In genomic region chr7:133707301-133707700, GRCm38 (mm10) we compare ENCODE assay signal across 13 mouse cellular contexts. TPM values are rescaled to one million over a fixed set of nuclear protein-coding genes. Genes with fewer than 3 reads are reported as not detected.
A peak's percentile ranks its signal among the peaks of the same experiment; 100 is the strongest.
DNase-seq lines count a peak whose midpoint lies in the region; ATAC-seq and TF ChIP-seq lines count a peak whose summit lies in the region.
"Had no signal": no experiment of that assay in that cellular context is flagged by ENCODE, and none has a peak within 500 bp of the region (broad histone marks: within the 10 kb centered on the region; RNA-seq: fewer than 3 reads in every experiment).

No protein-coding gene starts in this region.

- peaks cover 13% of the 10 kb centered on the region for H3K36me3 ChIP-seq in heart, embryonic 13.5 days
- H3K36me3 ChIP-seq in heart, embryonic 12.5 days = peaks cover 12% of the 10 kb centered on the region
- no peaks in the 10 kb centered on the region for H3K36me3 ChIP-seq in lung, postnatal 0 days (ENCODE audit: insufficient read depth, low read length)
- peaks cover 3 to 26% of the 10 kb centered on the region in 2 experiments for H3K36me3 ChIP-seq in CH12.LX (replicated peaks in 1 of 2; ENCODE audit: control insufficient read depth in 1 of 2, insufficient read depth in 1 of 2, low read length in 1 of 2)
- H3K36me3 ChIP-seq in liver, embryonic 13.5 days = peaks cover 18% of the 10 kb centered on the region
- H3K36me3 ChIP-seq: intestine, embryonic 15.5 days; midbrain, embryonic 12.5 days had no signal

- no peak overlapping the region for H3K27ac ChIP-seq in heart, embryonic 13.5 days (replicated peaks)
- H3K27ac ChIP-seq in heart, embryonic 12.5 days (ENCODE audit: poor library complexity, severe bottlenecking) = no peak overlapping the region
- H3K27ac ChIP-seq in lung, postnatal 0 days (ENCODE audit: low read length) = no peak overlapping the region
- H3K27ac ChIP-seq in CH12.LX (ENCODE audit: insufficient read depth, low read depth) = no peak overlapping the region
- peak overlapping the region; percentile 40; the same call in 1 of the 2 replicates for H3K27ac ChIP-seq in liver, embryonic 13.5 days
- H3K27ac ChIP-seq: intestine, embryonic 15.5 days; midbrain, embryonic 12.5 days had no signal

- in situ Hi-C loops in CH12.LX (cut with MboI; ENCODE audit: low pct_ligation_motif_present, low pct_unique_long_range_greater_than_20kb, low sequenced_read_pairs) = no loop called here

- dilution Hi-C loops in CH12.LX (cut with MboI; ENCODE audit: extremely low pct_ligation_motif_present, extremely low pct_unique_long_range_greater_than_20kb, low sequenced_read_pairs) = no loop called here

- peak overlapping the region; percentile 98; the same call in 1 of the 2 replicates for H3K4me2 ChIP-seq in heart, embryonic 13.5 days
- H3K4me2 ChIP-seq in heart, embryonic 12.5 days = no peak overlapping the region
- H3K4me2 ChIP-seq in lung, postnatal 0 days (replicated peaks; ENCODE audit: low read depth, low read length) = no peak overlapping the region
- H3K4me2 ChIP-seq in CH12.LX (ENCODE audit: insufficient read depth, low read depth, poor library complexity, severe bottlenecking) = no peak overlapping the region
- peak overlapping the region; percentile 89 for H3K4me2 ChIP-seq in liver, embryonic 13.5 days

- TF ChIP-seq EP300 in lung, postnatal 0 days (IDR thresholded peaks at IDR 0.05) = no peak
- TF ChIP-seq EP300 in CH12.LX (IDR thresholded peaks at IDR 0.05; ENCODE audit: low read length) = no peak

- ATAC-seq in heart, embryonic 13.5 days (ENCODE audit: extremely low read depth, insufficient number of reproducible peaks, low FRiP score, low TSS enrichment) = no peak
- no peak for ATAC-seq in heart, embryonic 12.5 days (ENCODE audit: insufficient number of reproducible peaks, low FRiP score)
- ATAC-seq in lung, postnatal 0 days = no peak
- ATAC-seq in liver, embryonic 13.5 days (ENCODE audit: low read depth) = no peak
- no peak for ATAC-seq in inflammation-experienced regulatory T-cells, adult 6 months
- ATAC-seq: intestine, embryonic 15.5 days had no signal

- 83% methylated on average over 2 of the region's 2 CpGs for WGBS in heart, embryonic 13.5 days
- WGBS in heart, embryonic 12.5 days = 93% methylated on average over 2 of the region's 2 CpGs
- WGBS in lung, postnatal 0 days = 90% methylated on average over 2 of the region's 2 CpGs
- WGBS in liver, embryonic 13.5 days (ENCODE audit: insufficient replicate concordance) = 73% methylated on average over 2 of the region's 2 CpGs

- H3K79me2 ChIP-seq in CH12.LX (replicated peaks; ENCODE audit: control insufficient read depth, extremely low read depth, insufficient read depth, poor library complexity, severe bottlenecking) = peaks cover 19% of the 10 kb centered on the region

- H3K9ac ChIP-seq in heart, embryonic 13.5 days = no peak overlapping the region
- H3K9ac ChIP-seq in heart, embryonic 12.5 days = no peak overlapping the region
- no peak overlapping the region for H3K9ac ChIP-seq in lung, postnatal 0 days (replicated peaks; ENCODE audit: low read depth)
- H3K9ac ChIP-seq in CH12.LX (ENCODE audit: insufficient read depth, low read depth) = no peak overlapping the region
- H3K9ac ChIP-seq in liver, embryonic 13.5 days = no peak overlapping the region
- H3K9ac ChIP-seq: intestine, embryonic 15.5 days; midbrain, embryonic 12.5 days had no signal

- no peak for TF ChIP-seq POLR2A in CH12.LX (IDR thresholded peaks at IDR 0.05; ENCODE audit: low read depth, low read length)

- no peaks in the 10 kb centered on the region for H3K27me3 ChIP-seq in heart, embryonic 13.5 days (replicated peaks)
- no peaks in the 10 kb centered on the region for H3K27me3 ChIP-seq in heart, embryonic 12.5 days (replicated peaks)
- no peaks in the 10 kb centered on the region for H3K27me3 ChIP-seq in lung, postnatal 0 days (replicated peaks; ENCODE audit: insufficient read depth, low read length)
- no peaks in the 10 kb centered on the region for H3K27me3 ChIP-seq in CH12.LX (replicated peaks)
- no peaks in the 10 kb centered on the region for H3K27me3 ChIP-seq in liver, embryonic 13.5 days
- H3K27me3 ChIP-seq: intestine, embryonic 15.5 days; midbrain, embryonic 12.5 days had no signal

- peak; percentile 40 for DNase-seq in lung, postnatal 0 days (ENCODE audit: low spot score)
- DNase-seq in lung, postnatal 4 days = no peak
- no peak for DNase-seq in CH12.LX (ENCODE audit: extremely low read depth)
- no peak for DNase-seq in liver, embryonic 13.5 days
- DNase-seq in neural tube, embryonic 10.5 days (ENCODE audit: extremely low spot score, low spot score) = no peak
- DNase-seq: adrenal gland, postnatal 25 days had no signal

- TF ChIP-seq CTCF in lung, postnatal 0 days (IDR thresholded peaks at IDR 0.05) = peak; percentile 36
- peak in 1 of 2 experiments; percentile 35; a peak in 2 of 4 replicates for TF ChIP-seq CTCF in CH12.LX (conservative IDR thresholded peaks at IDR 0.05 in 1 of 2, IDR thresholded peaks at IDR 0.05 in 1 of 2; ENCODE audit: low read depth in 2 of 2, low read length in 2 of 2)

- H3K4me1 ChIP-seq in heart, embryonic 13.5 days = peaks cover 22% of the 10 kb centered on the region
- H3K4me1 ChIP-seq in heart, embryonic 12.5 days (replicated peaks) = peaks cover 11% of the 10 kb centered on the region
- H3K4me1 ChIP-seq in lung, postnatal 0 days (ENCODE audit: insufficient read depth, low read depth, low read length) = peaks cover 2% of the 10 kb centered on the region; the same call in 1 of the 2 replicates
- H3K4me1 ChIP-seq in CH12.LX (ENCODE audit: control insufficient read depth in 1 of 2, insufficient read depth in 2 of 2) = peaks cover 2 to 11% of the 10 kb centered on the region in 2 experiments; a peak in 3 of 4 replicates
- peaks cover 64% of the 10 kb centered on the region for H3K4me1 ChIP-seq in liver, embryonic 13.5 days (replicated peaks)

- H3K4me3 ChIP-seq in heart, embryonic 13.5 days = 0 out of 2 replicates have a peak overlapping the region, but pooled peaks have one; percentile 77
- no peak overlapping the region for H3K4me3 ChIP-seq in heart, embryonic 12.5 days
- H3K4me3 ChIP-seq in lung, postnatal 0 days (ENCODE audit: low read depth, low read length) = no peak overlapping the region
- no peak overlapping the region for H3K4me3 ChIP-seq in CH12.LX (replicated peaks in 1 of 3; ENCODE audit: low read depth in 2 of 3, low read length in 2 of 3, poor library complexity in 1 of 3)
- H3K4me3 ChIP-seq in liver, embryonic 13.5 days (replicated peaks) = peak overlapping the region; percentile 87

- H3K9me3 ChIP-seq in heart, embryonic 13.5 days = peaks cover 3% of the 10 kb centered on the region; the same call in 1 of the 2 replicates
- peaks cover 4% of the 10 kb centered on the region for H3K9me3 ChIP-seq in heart, embryonic 12.5 days (replicated peaks)
- H3K9me3 ChIP-seq in lung, postnatal 0 days (ENCODE audit: low read length) = no peaks in the 10 kb centered on the region
- peaks cover 3% of the 10 kb centered on the region for H3K9me3 ChIP-seq in CH12.LX (replicated peaks; ENCODE audit: low read length)
- no peaks in the 10 kb centered on the region for H3K9me3 ChIP-seq in liver, embryonic 13.5 days (replicated peaks)
- H3K9me3 ChIP-seq: heart, embryonic 10.5 days; intestine, embryonic 15.5 days; midbrain, embryonic 12.5 days had no signal

- TF ChIP-seq RAD21 in CH12.LX (IDR thresholded peaks at IDR 0.05; ENCODE audit: low read depth, low read length) = no peak

TF ChIP-seq in CH12.LX, 34 proteins besides CTCF, POLR2A, EP300 and RAD21:
- TF ChIP-seq SMC3 (IDR thresholded peaks at IDR 0.05; ENCODE audit: low read depth, low read length) (peak; percentile 7; the same call in 1 of the 2 replicates), IRF4 (IDR thresholded peaks at IDR 0.05; ENCODE audit: low read depth, low read length) (no peak)

RNA-seq across cellular contexts. Expression of gene Bccip, which starts 1.8 kb away (rescaled TPM):
- 81.7 and 88.8 TPM in 2 replicates for polyA plus RNA-seq in heart, embryonic 13.5 days (2015; fragmentation: Nextera tagmentation; extraction: Ambion mirVana)
- polyA plus RNA-seq in heart, embryonic 12.5 days (2016; fragmentation: Nextera tagmentation; extraction: Ambion mirVana) = 92.1 and 95.2 TPM in 2 replicates
- polyA plus RNA-seq in lung, postnatal 0 days (2015; fragmentation: Nextera tagmentation; extraction: Ambion mirVana) = 90.8 TPM in 2 replicates
- 73.8 and 89.4 TPM in 2 replicates for total RNA-seq in CH12.LX (2012; rRNA removed)
- total RNA-seq in CH12.LX (2014; rRNA removed) = 96.2 and 99.7 TPM in 2 replicates
- 241 and 324 TPM in 2 replicates for polyA plus RNA-seq in CH12.LX (2012; ENCODE audit: insufficient read length, low read depth)
- polyA plus RNA-seq in liver, embryonic 13.5 days (2015; fragmentation: Nextera tagmentation; extraction: Ambion mirVana) = 121 and 142 TPM in 2 replicates
- polyA plus RNA-seq in inflammation-experienced regulatory T-cells, adult 6 months (2017; shearing (Covaris generic)) = 100 to 1,000 TPM; 169 to 206 (median 171) TPM

RNA-seq across cellular contexts. Expression of gene Uros, which starts 2.6 kb away (rescaled TPM):
- polyA plus RNA-seq in heart, embryonic 13.5 days (2015; fragmentation: Nextera tagmentation; extraction: Ambion mirVana) = 29.5 and 34.2 TPM in 2 replicates
- polyA plus RNA-seq in heart, embryonic 12.5 days (2016; fragmentation: Nextera tagmentation; extraction: Ambion mirVana) = 34.6 and 37.5 TPM in 2 replicates
- 12.9 and 18.3 TPM in 2 replicates for polyA plus RNA-seq in lung, postnatal 0 days (2015; fragmentation: Nextera tagmentation; extraction: Ambion mirVana)
- total RNA-seq in CH12.LX (2012; rRNA removed) (12.9 and 13.8 TPM in 2 replicates), CH12.LX (2014; rRNA removed) (21.0 and 21.5 TPM in 2 replicates)
- polyA plus RNA-seq in CH12.LX (2012; ENCODE audit: insufficient read length, low read depth) = 16.3 and 17.1 TPM in 2 replicates
- 184 and 196 TPM in 2 replicates for polyA plus RNA-seq in liver, embryonic 13.5 days (2015; fragmentation: Nextera tagmentation; extraction: Ambion mirVana)
- 10 to 100 TPM; 29.1 to 38.2 (median 37.8) TPM for polyA plus RNA-seq in inflammation-experienced regulatory T-cells, adult 6 months (2017; shearing (Covaris generic))

RNA-seq across cellular contexts. Expression of gene Mmp21, which starts 27.4 kb away (rescaled TPM):
- not detected in 2 replicates for polyA plus RNA-seq in heart, embryonic 13.5 days (2015; fragmentation: Nextera tagmentation; extraction: Ambion mirVana)
- 0.09 TPM in 1 of 2 replicates, not detected in the other for polyA plus RNA-seq in heart, embryonic 12.5 days (2016; fragmentation: Nextera tagmentation; extraction: Ambion mirVana)
- polyA plus RNA-seq in lung, postnatal 0 days (2015; fragmentation: Nextera tagmentation; extraction: Ambion mirVana) = 0.14 TPM in 1 of 2 replicates, not detected in the other
- total RNA-seq in CH12.LX (2012; rRNA removed) (not detected in 2 replicates), CH12.LX (2014; rRNA removed) (not detected in 2 replicates)
- polyA plus RNA-seq in CH12.LX (2012; ENCODE audit: insufficient read length, low read depth) = 0.15 and 0.17 TPM in 2 replicates
- 0.09 TPM in 1 of 2 replicates, not detected in the other for polyA plus RNA-seq in liver, embryonic 13.5 days (2015; fragmentation: Nextera tagmentation; extraction: Ambion mirVana)
- not detected for polyA plus RNA-seq in inflammation-experienced regulatory T-cells, adult 6 months (2017; shearing (Covaris generic))
- total RNA-seq: adrenal gland, postnatal 25 days; left cerebral cortex, postnatal 10 days had no signal
- polyA plus RNA-seq: heart, embryonic 10.5 days; intestine, embryonic 15.5 days; midbrain, embryonic 12.5 days had no signal

Comparison
In these comparisons a context has a peak if more than half of its experiments do, and no peak if none do; other contexts are left out.
1. H3K4me2 ChIP-seq: peak in heart, embryonic 13.5 days (single experiment) and liver, embryonic 13.5 days (single experiment); none in heart, embryonic 12.5 days (single experiment), lung, postnatal 0 days (single experiment) and CH12.LX (single experiment).
2. H3K4me3 ChIP-seq: peak in heart, embryonic 13.5 days (single experiment) and liver, embryonic 13.5 days (single experiment); none in heart, embryonic 12.5 days (single experiment), lung, postnatal 0 days (single experiment) and CH12.LX (0 of 3).